Mouse (Mus musculus) neural tube, embryonic 12.5 days (tissue): ENCODE measurements around the gene Lmod1. TPM values are rescaled to one million over a fixed set of nuclear protein-coding genes. Genes with fewer than 3 reads are reported as not detected.

Experiments used
- ATAC-seq: fragments of 200-750 bp; cut with Nextera tagmentation; 2 replicates; pipeline ENCODE4 v1.8.0; 2017; ENCODE audit warnings: low read depth, mild to moderate bottlenecking, moderate TSS enrichment, moderate library complexity; ENCODE audit not compliant: low FRiP score
- H3K27ac ChIP-seq: fragments of 300-500 bp; sonication (generic); 2 replicates; pipeline ENCODE4 v1.5.1; 2016
- H3K27me3 ChIP-seq: fragments of 300-500 bp; sonication (generic); replicated peaks from 2 replicates; pipeline ENCODE4 v1.6.1; 2016; ENCODE audit warnings: mild to moderate bottlenecking
- H3K36me3 ChIP-seq: fragments of 300-500 bp; sonication (generic); 2 replicates; pipeline ENCODE4 v1.6.1; 2016; ENCODE audit warnings: mild to moderate bottlenecking
- H3K4me1 ChIP-seq: fragments of 300-500 bp; sonication (generic); 2 replicates; pipeline ENCODE4 v1.6.1; 2016
- H3K4me2 ChIP-seq: fragments of 300-500 bp; sonication (generic); replicated peaks from 2 replicates; pipeline ENCODE4 v1.6.1; 2016; ENCODE audit warnings: mild to moderate bottlenecking
- H3K4me3 ChIP-seq: fragments of 300-500 bp; sonication (generic); 2 replicates; pipeline ENCODE4 v1.5.1; 2016
- H3K9ac ChIP-seq: fragments of 300-500 bp; sonication (generic); 2 replicates; pipeline ENCODE4 v1.6.1; 2016; ENCODE audit warnings: mild to moderate bottlenecking
- H3K9me3 ChIP-seq: fragments of 300-500 bp; sonication (generic); 2 replicates; pipeline ENCODE4 v1.6.1; 2016; ENCODE audit warnings: mild to moderate bottlenecking
- WGBS: fragments of 180-500 bp; shearing (Covaris S2); methylation state at CpG from one replicate; pipeline ENCODE4 v1.1.7; 2016; 5-methylcytosine and 5-hydroxymethylcytosine counted together
- polyA plus RNA-seq: library from polyadenylated mRNA; unstranded; fragments of >200 nt; fragmentation: Nextera tagmentation; extraction: Ambion mirVana; gene quantifications from 2 replicates; pipeline ENCODE4 v1.2.1, GENCODE M21; 2016

The Lmod1 gene
- 0.37 and 0.49 TPM in 2 replicates for polyA plus RNA-seq

DNA sequence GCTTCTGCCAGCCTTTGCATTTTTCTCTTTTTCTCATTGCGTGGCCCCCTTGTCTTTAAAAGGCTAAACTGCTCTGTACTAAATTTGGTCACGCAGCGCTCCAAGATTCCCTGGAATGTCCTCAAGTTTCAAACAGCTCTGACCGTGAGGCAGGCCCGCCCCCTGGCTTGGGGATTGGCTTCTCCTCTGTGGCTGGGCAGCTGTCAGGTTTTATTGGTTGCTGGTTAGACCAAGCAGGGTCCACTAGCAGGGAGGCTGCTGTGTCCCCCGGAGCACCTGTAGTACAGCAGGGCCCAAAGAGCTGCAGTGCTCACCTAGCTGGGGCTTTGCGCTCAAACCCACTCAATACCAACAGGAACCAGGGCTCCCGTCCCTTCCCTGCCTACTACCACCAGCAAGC is at the start of gene Lmod1:
Lmod1 (plus strand) TSS at position 237 of the 400 bp plus-strand sequence.
- H3K9ac ChIP-seq = no peak within 1 kb of the TSS
- peaks cover 8% of the 10 kb centered on the region for H3K27me3 ChIP-seq
- H3K4me3 ChIP-seq = no peak within 1 kb of the TSS
- H3K4me2 ChIP-seq = peak within 1 kb of the TSS; percentile 28; the same call in 1 of the 2 replicates
- WGBS = 14% methylated on average over 8 of the region's 8 CpGs
- H3K4me1 ChIP-seq = no peaks in the 10 kb centered on the region; the same call in 1 of the 2 replicates
- H3K9me3 ChIP-seq = no peaks in the 10 kb centered on the region
- no peaks in the 10 kb centered on the region for H3K36me3 ChIP-seq
- ATAC-seq = no peak
- H3K27ac ChIP-seq = no peak within 1 kb of the TSS

DNA sequence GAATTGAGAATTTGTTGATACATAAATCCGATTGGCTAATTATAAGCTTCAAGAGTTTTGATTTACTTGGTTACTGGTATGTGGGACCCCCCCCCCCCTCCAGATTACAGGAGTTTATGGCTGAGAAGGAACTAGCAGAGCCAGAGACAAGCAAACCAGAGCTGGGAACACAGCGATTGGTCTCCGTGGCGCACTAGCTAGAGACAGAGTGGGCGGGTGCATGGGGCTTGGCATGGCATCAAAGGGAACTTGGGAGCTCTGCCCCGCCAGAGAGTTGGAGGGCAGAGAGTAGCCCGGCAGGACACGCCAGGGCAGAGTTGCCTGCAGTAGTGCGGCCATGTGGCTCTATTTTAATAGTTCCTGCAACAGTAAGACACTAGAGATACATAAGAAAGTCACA is 44.0 kb upstream of the Lmod1 start:
- no peak overlapping the region for H3K27ac ChIP-seq
- H3K4me3 ChIP-seq = no peak overlapping the region
- no peaks in the 10 kb centered on the region for H3K9me3 ChIP-seq
- ATAC-seq = no peak
- H3K36me3 ChIP-seq = peaks cover 31% of the 10 kb centered on the region
- no peaks in the 10 kb centered on the region for H3K27me3 ChIP-seq
- H3K4me1 ChIP-seq = peaks cover 17% of the 10 kb centered on the region; the same call in 1 of the 2 replicates
- 85% methylated on average over 9 of the region's 9 CpGs for WGBS
- H3K4me2 ChIP-seq = no peak overlapping the region
- H3K9ac ChIP-seq = no peak overlapping the region

DNA sequence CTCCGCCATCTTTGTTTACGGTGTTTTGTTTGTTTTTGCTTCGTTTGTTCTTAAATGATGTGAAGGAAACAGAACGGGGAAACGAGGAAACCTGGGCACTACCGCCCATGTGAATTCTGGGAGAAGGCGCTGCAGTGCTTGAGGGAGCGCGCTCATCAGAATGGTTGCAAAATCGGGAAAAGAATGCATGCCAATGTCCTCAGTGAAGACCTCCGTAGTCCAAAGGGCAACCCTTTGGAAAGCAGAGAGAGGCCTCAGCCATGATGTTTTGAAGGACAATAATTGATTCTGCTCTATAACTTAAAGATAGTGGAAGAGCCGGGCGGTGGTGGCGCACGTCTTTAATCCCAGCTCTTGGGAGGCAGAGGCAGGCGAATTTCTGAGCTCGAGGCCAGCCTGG is 42.8 kb upstream of the Lmod1 start:
- Histone ChIP-seq H3K27ac (no peak overlapping the region), H3K27me3 (no peaks in the 10 kb centered on the region), H3K4me3 (no peak overlapping the region), H3K4me2 (no peak overlapping the region), H3K9ac (no peak overlapping the region), H3K36me3 (peaks cover 20% of the 10 kb centered on the region), H3K4me1 (peaks cover 17% of the 10 kb centered on the region; the same call in 1 of the 2 replicates), H3K9me3 (no peaks in the 10 kb centered on the region)
- ATAC-seq = no peak
- 97% methylated on average over 17 of the region's 17 CpGs for WGBS

DNA sequence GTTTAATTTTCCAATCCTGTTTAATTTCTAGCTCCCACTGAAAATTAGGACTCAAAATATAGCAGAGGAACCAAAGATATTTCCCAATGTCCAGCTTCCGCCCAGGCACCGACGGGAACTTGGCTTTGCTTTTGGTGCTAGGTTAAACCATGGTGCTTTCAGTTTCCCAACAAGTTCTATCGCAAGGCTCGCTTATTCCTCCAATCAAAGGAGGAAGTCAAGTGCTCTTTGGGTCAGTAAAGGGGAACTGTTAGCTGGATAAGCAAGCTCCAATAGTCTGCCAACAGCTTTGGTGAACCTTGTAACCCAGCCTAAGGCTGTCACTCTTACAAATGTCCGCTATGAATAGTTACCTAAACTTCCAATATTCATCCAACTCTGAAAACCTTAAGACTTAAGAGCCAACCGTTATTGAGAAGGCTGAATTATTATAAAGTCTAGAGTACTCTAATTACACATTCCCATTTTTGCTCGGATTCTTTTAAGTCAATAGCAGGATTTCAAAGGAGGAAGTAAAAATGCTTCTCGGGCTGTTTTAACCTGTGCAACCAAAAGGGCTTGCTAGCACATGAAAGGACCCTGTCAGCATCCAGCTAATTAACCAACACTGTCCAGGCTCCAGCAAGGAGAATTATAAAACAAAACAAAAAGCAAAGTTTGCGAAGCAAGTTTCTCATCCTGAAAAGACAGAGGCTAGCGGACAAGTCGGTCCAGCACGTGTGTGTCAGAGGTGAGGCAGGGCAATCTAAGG is 41.9 kb upstream of the Lmod1 start:
- peak overlapping the region; percentile 87 for H3K9ac ChIP-seq
- peaks cover 13% of the 10 kb centered on the region for H3K36me3 ChIP-seq
- H3K4me3 ChIP-seq = peak overlapping the region; percentile 70
- H3K4me2 ChIP-seq = peak overlapping the region; percentile 67
- H3K9me3 ChIP-seq = no peaks in the 10 kb centered on the region
- no peak for ATAC-seq
- 41% methylated on average over 13 of the region's 13 CpGs for WGBS
- no peak overlapping the region for H3K27ac ChIP-seq
- H3K4me1 ChIP-seq = peaks cover 17% of the 10 kb centered on the region; the same call in 1 of the 2 replicates
- H3K27me3 ChIP-seq = no peaks in the 10 kb centered on the region

DNA sequence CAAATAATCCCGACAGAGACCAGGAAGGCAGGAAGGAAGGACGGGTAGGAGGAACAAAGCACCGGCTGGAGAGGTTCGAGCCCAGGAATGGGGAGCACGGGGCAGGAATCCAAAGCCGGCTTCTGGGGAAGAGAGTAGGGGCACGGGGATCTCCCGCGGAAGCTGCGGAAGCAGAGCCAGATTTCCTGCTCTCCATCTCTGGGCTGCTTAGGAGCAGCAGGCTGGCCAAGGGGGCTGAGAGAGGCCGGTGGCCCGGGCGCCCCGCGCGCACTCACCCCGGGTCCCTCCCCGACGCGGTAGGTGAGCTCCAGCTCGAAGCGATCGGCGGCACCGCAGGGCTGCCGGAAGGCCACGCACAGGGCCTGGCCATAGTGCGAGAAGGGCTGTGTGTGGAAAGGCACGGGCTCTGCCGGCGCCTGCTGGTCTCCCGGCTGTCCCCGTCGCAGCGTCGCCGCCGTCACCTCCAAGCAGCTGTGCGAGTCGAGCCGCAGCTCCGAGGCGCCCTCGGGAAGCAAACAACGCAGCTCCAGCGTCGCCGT is 41.3 kb upstream of the Lmod1 start:
- no peaks in the 10 kb centered on the region for H3K27me3 ChIP-seq
- H3K36me3 ChIP-seq = peaks cover 7% of the 10 kb centered on the region; the same call in 1 of the 2 replicates
- H3K9me3 ChIP-seq = no peaks in the 10 kb centered on the region
- WGBS = under 1% methylated on average over 48 of the region's 48 CpGs
- peak overlapping the region; percentile 87 for H3K9ac ChIP-seq
- peaks cover 17% of the 10 kb centered on the region; the same call in 1 of the 2 replicates for H3K4me1 ChIP-seq
- peak overlapping the region; percentile 70 for H3K4me3 ChIP-seq
- ATAC-seq = peak; percentile 84
- H3K27ac ChIP-seq = peak overlapping the region; percentile 58
- H3K4me2 ChIP-seq = peak overlapping the region; percentile 67

DNA sequence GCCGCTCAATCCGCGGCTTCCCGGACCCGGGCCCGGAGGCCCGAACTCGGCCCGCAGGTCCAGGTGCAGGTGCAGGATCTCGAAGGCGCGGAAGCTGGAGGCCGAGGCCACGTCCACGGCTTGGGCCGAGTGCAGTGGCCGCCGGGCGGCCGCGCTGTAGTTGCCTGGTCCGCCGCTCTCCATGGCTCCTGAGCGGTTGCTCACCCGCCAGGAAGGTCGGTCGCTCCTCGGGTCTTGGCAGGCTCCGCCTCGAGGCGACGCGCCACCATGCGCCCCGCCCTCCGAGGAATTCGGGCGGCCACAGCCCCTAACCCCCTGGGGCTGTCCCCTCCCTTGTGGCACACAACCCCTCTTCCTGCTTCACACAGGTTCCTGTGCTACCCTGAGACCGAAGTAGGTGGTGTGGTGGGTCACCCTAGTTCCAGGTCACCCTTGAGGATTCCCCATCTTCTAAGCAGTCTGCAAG is 40.7 kb upstream of the Lmod1 start, which contains the start of gene Rnpep:
Rnpep (minus strand) TSS at position 259 of the 466 bp plus-strand sequence.
- H3K4me1 ChIP-seq = peaks cover 17% of the 10 kb centered on the region; the same call in 1 of the 2 replicates
- H3K4me3 ChIP-seq = peak within 1 kb of the TSS; percentile 70
- WGBS = under 1% methylated on average over 39 of the region's 39 CpGs
- H3K36me3 ChIP-seq = 0 out of 2 replicates have a peak, but pooled peaks cover 1% of the 10 kb centered on the region
- peak within 1 kb of the TSS; percentile 87 for H3K9ac ChIP-seq
- peak; percentile 90 for ATAC-seq
- peak within 1 kb of the TSS; percentile 58 for H3K27ac ChIP-seq
- no peaks in the 10 kb centered on the region for H3K9me3 ChIP-seq
- no peaks in the 10 kb centered on the region for H3K27me3 ChIP-seq
- H3K4me2 ChIP-seq = peak within 1 kb of the TSS; percentile 67

DNA sequence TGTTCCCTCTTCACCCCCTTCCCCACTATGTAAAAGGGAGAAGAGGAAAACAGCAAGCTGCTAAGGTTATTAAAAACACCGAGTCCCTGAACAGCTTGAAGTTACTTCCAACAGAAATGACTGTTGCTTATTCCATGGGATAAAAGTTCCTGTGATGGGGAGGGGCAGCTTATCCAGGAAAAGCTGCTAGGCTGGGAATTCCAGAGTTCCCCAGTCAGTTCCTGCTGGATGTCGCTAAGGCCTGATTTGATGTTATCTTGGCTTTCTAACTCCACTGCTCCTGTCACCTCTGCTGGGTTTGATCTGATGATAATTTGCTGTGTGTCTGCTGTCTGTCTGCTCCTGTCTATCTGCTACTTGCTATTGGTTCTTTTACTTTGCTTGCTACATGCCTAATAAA is 38.3 kb upstream of the Lmod1 start:
- Histone ChIP-seq H3K9ac (no peak overlapping the region), H3K4me2 (no peak overlapping the region), H3K27me3 (no peaks in the 10 kb centered on the region), H3K27ac (no peak overlapping the region), H3K4me3 (no peak overlapping the region), H3K4me1 (peaks cover 13% of the 10 kb centered on the region; the same call in 1 of the 2 replicates), H3K9me3 (no peaks in the 10 kb centered on the region), H3K36me3 (no peaks in the 10 kb centered on the region)
- ATAC-seq = no peak
- 81% methylated on average over 2 of the region's 2 CpGs for WGBS

DNA sequence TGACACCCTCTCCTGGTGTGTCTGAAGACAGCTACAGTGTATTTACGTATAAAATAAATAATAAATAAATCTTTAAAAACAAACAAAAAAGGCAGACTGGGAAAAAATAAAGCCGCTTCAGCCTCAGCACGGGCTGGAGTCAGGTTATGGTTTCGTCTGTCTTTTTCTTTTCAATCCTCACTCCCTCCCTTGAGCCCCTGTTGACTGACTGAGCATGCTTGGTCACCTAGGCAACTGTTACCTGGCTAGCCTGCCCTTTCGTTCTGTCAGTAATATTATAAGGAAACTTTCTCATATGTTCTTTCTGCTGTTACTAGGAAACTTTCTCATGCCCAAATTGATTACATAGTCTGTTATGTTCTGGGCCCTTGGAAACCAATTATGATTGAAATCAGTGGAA is 33.7 kb upstream of the Lmod1 start:
- Histone ChIP-seq H3K9me3 (no peaks in the 10 kb centered on the region), H3K27me3 (no peaks in the 10 kb centered on the region), H3K4me2 (no peak overlapping the region), H3K9ac (no peak overlapping the region), H3K4me1 (no peaks in the 10 kb centered on the region), H3K27ac (no peak overlapping the region), H3K36me3 (peaks cover 17% of the 10 kb centered on the region), H3K4me3 (no peak overlapping the region)
- 82% methylated on average over 5 of the region's 5 CpGs for WGBS
- no peak for ATAC-seq

DNA sequence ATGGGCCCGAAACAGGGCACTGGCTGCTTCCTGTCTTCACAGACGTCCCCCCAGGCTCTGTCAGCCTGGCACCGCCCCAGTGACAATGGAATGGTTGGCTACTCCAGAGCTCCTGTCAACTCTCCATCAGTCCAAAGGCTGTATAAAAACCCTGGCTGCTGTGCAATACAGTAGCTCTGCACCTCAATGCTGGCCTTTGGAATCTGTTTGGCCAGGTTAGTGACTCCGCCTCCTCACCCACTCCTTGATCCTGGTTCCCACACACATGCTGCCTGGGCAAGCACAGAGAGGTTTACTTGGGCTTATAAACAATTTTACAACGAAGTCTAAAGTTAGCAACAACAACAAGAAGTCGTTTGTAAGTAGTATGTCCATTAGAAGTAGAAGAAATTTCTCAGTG is 13.3 kb upstream of the Lmod1 start:
- Histone ChIP-seq H3K36me3 (peaks cover 32% of the 10 kb centered on the region), H3K27me3 (0 out of 2 replicates have a peak, but pooled peaks cover 1% of the 10 kb centered on the region), H3K4me2 (no peak overlapping the region), H3K4me1 (peaks cover 23% of the 10 kb centered on the region), H3K4me3 (no peak overlapping the region), H3K9me3 (no peaks in the 10 kb centered on the region), H3K27ac (no peak overlapping the region), H3K9ac (no peak overlapping the region)
- ATAC-seq = no peak
- WGBS = 83% methylated on average over 6 of the region's 6 CpGs

DNA sequence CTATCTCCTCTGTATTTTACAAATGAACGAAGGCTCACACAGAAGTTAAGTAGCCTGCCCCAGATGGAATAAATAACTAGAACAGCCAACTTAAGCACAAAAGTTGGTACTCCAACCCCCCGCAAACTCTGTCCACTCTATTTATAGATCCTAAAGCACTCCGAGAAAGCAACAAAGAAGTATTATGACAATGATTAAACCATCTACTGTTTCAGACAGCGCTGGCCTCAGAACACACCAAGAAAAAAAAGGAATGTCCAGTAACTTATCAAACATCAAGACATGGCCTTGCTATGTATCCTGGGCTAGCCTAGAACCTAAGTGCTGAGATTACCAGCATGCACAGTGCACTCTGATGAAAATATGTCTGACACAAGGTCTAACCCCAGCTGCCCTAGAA is 12.4 kb upstream of the Lmod1 start:
- Histone ChIP-seq H3K4me2 (peak overlapping the region; percentile 79), H3K36me3 (peaks cover 25% of the 10 kb centered on the region), H3K4me1 (peaks cover 23% of the 10 kb centered on the region), H3K9me3 (no peaks in the 10 kb centered on the region), H3K9ac (no peak overlapping the region), H3K27me3 (0 out of 2 replicates have a peak, but pooled peaks cover 4% of the 10 kb centered on the region), H3K4me3 (peak overlapping the region; percentile 93), H3K27ac (no peak overlapping the region)
- 90% methylated on average over 4 of the region's 4 CpGs for WGBS
- ATAC-seq = no peak

DNA sequence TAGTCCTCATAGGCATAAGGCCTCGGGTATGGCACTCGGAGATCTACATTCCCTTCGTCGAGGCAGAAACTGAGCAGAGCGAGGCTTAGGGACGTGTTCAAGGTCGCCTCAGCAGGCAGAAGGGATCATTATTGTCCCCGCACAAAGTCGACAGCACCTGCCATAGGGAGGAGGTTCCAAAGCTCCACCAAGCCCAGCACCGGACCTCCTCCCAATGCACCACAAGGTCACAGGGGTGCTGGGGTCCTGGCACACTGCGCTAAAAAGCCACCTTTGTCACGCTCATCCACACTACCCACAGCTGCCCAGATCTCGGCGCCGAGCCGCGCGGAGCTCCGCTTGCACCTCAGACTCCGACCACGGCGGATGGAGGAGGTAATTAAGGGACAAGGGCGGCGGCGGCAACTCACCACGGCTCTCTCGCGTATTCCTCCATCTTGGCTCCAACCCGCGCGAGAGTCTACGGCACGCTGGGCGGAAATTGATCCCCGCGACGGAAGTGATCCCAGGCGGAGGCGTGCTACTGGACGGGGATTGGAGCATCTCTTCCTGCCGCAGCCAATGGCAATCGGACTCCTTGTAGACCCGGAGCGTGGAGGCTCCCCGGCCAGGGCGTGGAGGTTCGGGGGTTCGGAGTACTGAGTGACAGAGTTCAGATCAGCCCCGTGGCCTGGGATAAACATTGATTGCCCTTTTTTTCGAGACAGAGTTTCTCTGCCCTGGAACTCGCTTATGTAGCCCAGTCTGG is 11.1 kb upstream of the Lmod1 start, which contains the start of gene Timm17a:
Timm17a (minus strand) TSS at position 495 of the 748 bp plus-strand sequence.
- peak; percentile 100 for ATAC-seq
- Histone ChIP-seq H3K9ac (peak within 1 kb of the TSS; percentile 96), H3K9me3 (no peaks in the 10 kb centered on the region), H3K4me1 (peaks cover 23% of the 10 kb centered on the region), H3K4me3 (peak within 1 kb of the TSS; percentile 93), H3K4me2 (peak within 1 kb of the TSS; percentile 79), H3K36me3 (peaks cover 12% of the 10 kb centered on the region), H3K27ac (peak within 1 kb of the TSS; percentile 66), H3K27me3 (0 out of 2 replicates have a peak, but pooled peaks cover 4% of the 10 kb centered on the region)
- 0% methylated on average over 51 of the region's 51 CpGs for WGBS
